Mouse (Mus musculus) megakaryocyte-erythroid progenitor cell, adult 5-6 weeks (primary cell): ENCODE measurements around the gene Pbp2. TPM values are rescaled to one million over a fixed set of nuclear protein-coding genes. Genes with fewer than 3 reads are reported as not detected.

Source experiments
- ATAC-seq: replicated peaks from 2 replicates; pipeline ENCODE4 v1.8.0; 2016; ENCODE audit warnings: mild to moderate bottlenecking, inconsistent platforms; ENCODE audit not compliant: severe bottlenecking, poor library complexity, low FRiP score, low TSS enrichment
- total RNA-seq, 2 experiments: library from RNA; stranded (forward) in 1 of 2; stranded (reverse) in 1 of 2; fragments of 200-1000, 215-1000 nt in 1 of 2; fragments of >200 nt in 1 of 2; fragmentation: Nextera tagmentation in 1 of 2; gene quantifications; 2 replicates each; pipeline ENCODE4 v1.2.3; 2014 to 2017

The Pbp2 gene
- total RNA-seq, 2 experiments from 2014 or later: not detected

DNA sequence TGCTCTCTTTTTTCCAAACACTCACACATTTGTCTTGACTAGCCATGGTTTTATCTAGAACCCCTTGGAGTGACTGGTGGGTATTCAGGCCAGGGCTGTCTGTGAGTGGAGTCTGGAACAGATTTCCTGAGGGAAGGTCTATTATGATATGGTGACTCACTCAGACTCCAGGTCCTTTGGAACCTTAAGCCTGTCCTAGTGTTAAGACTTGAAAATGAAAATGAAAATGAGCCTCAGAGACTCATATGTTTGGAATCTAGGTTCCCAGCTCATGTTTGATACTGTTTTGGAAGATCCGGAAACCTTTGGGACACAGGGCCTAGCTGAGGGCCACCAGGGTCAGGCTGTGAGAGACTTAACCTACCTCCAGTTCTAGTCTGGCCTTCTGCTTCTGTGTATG lies 44.1 kb downstream of the Pbp2 start:
- no peak for ATAC-seq

GRCm38 (mm10) chr6:135264136-135264535 lies 46.1 kb downstream of the Pbp2 start:
- ATAC-seq: no peak

DNA sequence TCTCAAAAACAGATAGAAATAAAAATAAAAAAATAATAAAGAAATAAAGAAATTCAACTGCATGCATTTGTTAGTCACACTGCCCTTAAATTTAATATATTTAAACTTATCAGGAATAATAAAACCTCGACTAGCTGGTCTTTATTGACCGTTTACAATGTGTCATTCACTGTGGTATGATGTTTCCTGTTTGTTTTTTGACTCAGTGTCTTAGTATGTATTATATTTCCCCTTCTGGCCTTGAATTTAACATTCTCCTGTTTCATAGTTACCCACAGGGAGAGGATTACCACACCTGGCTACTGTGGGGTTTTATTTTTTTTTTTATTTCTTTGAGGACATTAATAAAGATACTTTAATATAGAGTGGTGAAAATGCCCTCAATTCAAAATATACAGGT lies 47.6 kb downstream of the Pbp2 start:
- ATAC-seq: no peak

DNA sequence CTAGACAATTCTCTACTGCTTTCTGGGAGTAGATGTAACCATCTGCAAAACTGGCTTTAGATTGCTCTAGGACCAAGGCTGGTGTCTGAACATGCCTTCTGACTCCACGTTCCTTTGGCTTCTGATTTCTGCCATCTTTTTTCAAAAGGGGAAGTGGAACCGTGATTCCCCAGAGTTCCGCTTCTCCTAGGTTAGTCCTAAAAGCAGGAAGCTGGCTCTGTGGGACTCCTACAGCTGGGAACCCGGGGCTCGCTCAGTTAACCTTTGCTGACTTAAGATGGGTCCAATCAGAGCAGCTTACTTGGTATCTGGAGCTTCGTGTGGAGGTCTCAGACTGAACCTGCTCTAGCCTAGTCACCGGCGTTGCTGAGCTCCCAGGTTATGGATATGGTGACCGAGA lies 49.1 kb downstream of the Pbp2 start:
- no peak for ATAC-seq

DNA sequence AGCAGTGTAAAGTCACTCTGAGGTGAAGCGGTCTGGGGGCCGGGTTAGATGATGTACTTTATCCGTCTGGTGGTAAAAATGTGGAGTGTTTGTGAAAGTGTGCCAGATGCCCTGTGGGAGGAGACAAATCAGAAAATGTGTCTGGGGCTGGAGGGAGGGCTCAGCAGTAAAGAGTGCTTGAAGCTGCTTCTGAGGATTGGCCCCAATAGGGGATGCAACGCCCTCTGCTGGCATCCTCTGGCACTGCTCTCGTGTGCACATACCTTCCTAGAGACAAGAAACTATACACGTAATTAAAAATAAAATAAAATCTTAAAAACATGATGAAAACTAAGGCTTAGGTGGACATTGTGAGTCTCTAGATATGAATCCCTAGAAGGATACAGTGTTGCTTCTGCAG lies 49.8 kb downstream of the Pbp2 start:
- ATAC-seq: no peak

Other genes starting within 250 kb of the Pbp2 start
- gene Gprc5a, start 244.8 kb downstream of the Pbp2 start, total RNA-seq (2014; fragmentation: Nextera tagmentation): not detected in 2 replicates
- gene Gprc5a, start 244.8 kb downstream of the Pbp2 start, total RNA-seq (2017): 1.1 TPM in 1 of 2 replicates, not detected in the other
- not detected in 2 replicates for gene Gprc5d, start 192.1 kb downstream of the Pbp2 start, total RNA-seq (2014; fragmentation: Nextera tagmentation)
- gene Gprc5d, start 192.1 kb downstream of the Pbp2 start, total RNA-seq (2017): not detected in 2 replicates
- 57.4 and 66.3 TPM in 2 replicates for gene Fam234b, start 112.4 kb downstream of the Pbp2 start, total RNA-seq (2014; fragmentation: Nextera tagmentation)
- gene Fam234b, start 112.4 kb downstream of the Pbp2 start, total RNA-seq (2017): 32.6 and 51.1 TPM in 2 replicates
- gene Hebp1, start 112.4 kb downstream of the Pbp2 start, total RNA-seq (2014; fragmentation: Nextera tagmentation): 109 and 112 TPM in 2 replicates
- 109 and 149 TPM in 2 replicates for gene Hebp1, start 112.4 kb downstream of the Pbp2 start, total RNA-seq (2017)
- not detected in 2 replicates for gene Gsg1, start 56.1 kb downstream of the Pbp2 start, total RNA-seq (2014; fragmentation: Nextera tagmentation)
- gene Gsg1, start 56.1 kb downstream of the Pbp2 start, total RNA-seq (2017): not detected in 2 replicates
- gene Emp1, start 52.1 kb upstream of the Pbp2 start, total RNA-seq (2014; fragmentation: Nextera tagmentation): 1.1 and 2.0 TPM in 2 replicates
- 0.66 TPM in 1 of 2 replicates, not detected in the other for gene Emp1, start 52.1 kb upstream of the Pbp2 start, total RNA-seq (2017)